Comparison of ENCODE assay signal across 10 mouse cellular contexts in the genomic region with DNA sequence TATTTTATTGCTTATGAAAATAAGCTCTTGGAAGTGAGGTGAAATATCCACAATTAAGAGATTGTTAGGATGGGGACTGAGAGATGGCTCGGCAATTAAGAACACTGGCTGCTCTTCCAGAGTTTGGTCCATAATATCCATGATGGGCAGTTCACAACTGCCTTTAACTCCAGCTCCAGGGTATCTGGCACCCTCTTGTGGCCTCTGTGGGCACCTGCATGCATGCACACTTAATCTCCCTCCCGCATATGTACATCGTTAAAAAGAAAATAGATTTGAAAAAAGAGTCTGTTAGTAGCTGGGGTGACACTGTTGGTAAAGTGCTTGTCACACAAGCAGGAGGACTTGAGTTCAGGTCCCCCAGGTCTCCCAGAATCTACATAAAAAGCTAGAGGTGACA. TPM values are rescaled to one million over a fixed set of nuclear protein-coding genes. Genes with fewer than 3 reads are reported as not detected.
DNase-seq lines count a peak whose midpoint lies in the region; ATAC-seq and TF ChIP-seq lines count a peak whose summit lies in the region.
"Had no signal": no experiment of that assay in that cellular context is flagged by ENCODE, and none has a peak within 500 bp of the region (broad histone marks: within the 10 kb centered on the region; RNA-seq: fewer than 3 reads in every experiment).

No protein-coding gene starts in this region.

- DNase-seq in liver, adult 2 months (ENCODE audit: extremely low read depth, low read depth, low spot score): peak; percentile 25
- peak; percentile 60 for DNase-seq in embryo, embryonic 10 days (ENCODE audit: low spot score)
- DNase-seq in left cerebral cortex, adult 11 months (ENCODE audit: low spot score): peak; percentile 10
- peak; percentile 75 for DNase-seq in midbrain, embryonic 14.5 days
- peak; percentile 34 for DNase-seq in thymus, adult 2 months

- H3K36me3 ChIP-seq in liver, adult 2 months (ENCODE audit: control insufficient read depth, insufficient read depth, low read length): no peaks in the 10 kb centered on the region
- no peaks in the 10 kb centered on the region for H3K36me3 ChIP-seq in liver, embryonic 12.5 days
- no peaks in the 10 kb centered on the region for H3K36me3 ChIP-seq in midbrain, embryonic 14.5 days (ENCODE audit: control insufficient read depth, insufficient read depth, low read length)
- no peaks in the 10 kb centered on the region for H3K36me3 ChIP-seq in thymus, adult 2 months (ENCODE audit: control insufficient read depth, insufficient read depth, low read length)
- H3K36me3 ChIP-seq: neural tube, embryonic 12.5 days had no signal

- no peak overlapping the region for H3K4me3 ChIP-seq in liver, adult 2 months (ENCODE audit: insufficient read depth, low read depth, low read length)
- no peak overlapping the region for H3K4me3 ChIP-seq in liver, embryonic 12.5 days
- no peak overlapping the region for H3K4me3 ChIP-seq in midbrain, embryonic 14.5 days (replicated peaks; ENCODE audit: low read depth, low read length)
- H3K4me3 ChIP-seq in thymus, adult 2 months (ENCODE audit: control insufficient read depth, insufficient read depth, low read length): no peak overlapping the region
- H3K4me3 ChIP-seq: erythroblast, embryonic 14.5 days; neural tube, embryonic 12.5 days had no signal

- no peaks in the 10 kb centered on the region for H3K9me3 ChIP-seq in liver, embryonic 12.5 days (replicated peaks)
- no peaks in the 10 kb centered on the region for H3K9me3 ChIP-seq in midbrain, embryonic 14.5 days (ENCODE audit: control insufficient read depth, low read length)
- H3K9me3 ChIP-seq: neural tube, embryonic 12.5 days had no signal

- H3K79me2 ChIP-seq in liver, adult 2 months (ENCODE audit: control insufficient read depth, insufficient read depth, low read length): no peaks in the 10 kb centered on the region

- H3K4me1 ChIP-seq in liver, adult 2 months (ENCODE audit: control insufficient read depth, insufficient read depth, low read length): no peaks in the 10 kb centered on the region
- no peaks in the 10 kb centered on the region for H3K4me1 ChIP-seq in liver, embryonic 12.5 days
- H3K4me1 ChIP-seq in midbrain, embryonic 14.5 days (ENCODE audit: control insufficient read depth, insufficient read depth, low read length): no peaks in the 10 kb centered on the region
- no peaks in the 10 kb centered on the region for H3K4me1 ChIP-seq in thymus, adult 2 months (replicated peaks; ENCODE audit: control insufficient read depth, insufficient read depth, low read length)
- H3K4me1 ChIP-seq: neural tube, embryonic 12.5 days had no signal

- no peak for TF ChIP-seq POLR2A in liver, adult 2 months (IDR thresholded peaks at IDR 0.05; ENCODE audit: extremely low read depth, insufficient read depth, low read length)
- TF ChIP-seq POLR2A in thymus, adult 2 months (IDR thresholded peaks at IDR 0.05; ENCODE audit: control insufficient read depth, extremely low read depth, insufficient read depth, low read length, poor library complexity): no peak

- H3K27ac ChIP-seq in liver, adult 2 months (replicated peaks; ENCODE audit: insufficient read depth, low read depth, low read length): no peak overlapping the region
- no peak overlapping the region for H3K27ac ChIP-seq in liver, embryonic 12.5 days
- no peak overlapping the region for H3K27ac ChIP-seq in midbrain, embryonic 14.5 days (replicated peaks; ENCODE audit: low read depth, low read length)
- H3K27ac ChIP-seq in thymus, adult 2 months (ENCODE audit: control insufficient read depth, insufficient read depth, low read length): no peak overlapping the region
- H3K27ac ChIP-seq: neural tube, embryonic 12.5 days had no signal

- H3K4me2 ChIP-seq in liver, embryonic 12.5 days: no peak overlapping the region
- H3K4me2 ChIP-seq in midbrain, embryonic 14.5 days (ENCODE audit: low read length): no peak overlapping the region
- H3K4me2 ChIP-seq: neural tube, embryonic 12.5 days had no signal

- no peaks in the 10 kb centered on the region for H3K27me3 ChIP-seq in liver, adult 2 months (ENCODE audit: control insufficient read depth, insufficient read depth, low read length)
- no peaks in the 10 kb centered on the region for H3K27me3 ChIP-seq in liver, embryonic 12.5 days (replicated peaks)
- no peaks in the 10 kb centered on the region for H3K27me3 ChIP-seq in midbrain, embryonic 14.5 days (ENCODE audit: control insufficient read depth, insufficient read depth, low read length)
- no peaks in the 10 kb centered on the region for H3K27me3 ChIP-seq in thymus, adult 2 months (ENCODE audit: control insufficient read depth, insufficient read depth, low read length)
- H3K27me3 ChIP-seq: neural tube, embryonic 12.5 days had no signal

- ATAC-seq in liver, embryonic 12.5 days: no peak
- ATAC-seq in activated CD4-positive, CD25-positive, alpha-beta regulatory T cell, adult 4 months: peak; percentile 54
- peak; percentile 89; a peak in 3 of 4 replicates for ATAC-seq in hematopoietic stem cell, adult 5-6 weeks (replicated peaks in 1 of 2; ENCODE audit: insufficient read depth in 1 of 2, low FRiP score in 2 of 2, low TSS enrichment in 1 of 2, low read depth in 1 of 2, poor library complexity in 2 of 2, severe bottlenecking in 2 of 2)
- no peak; the same call in 1 of the 2 replicates for ATAC-seq in midbrain, embryonic 14.5 days (ENCODE audit: low FRiP score, low TSS enrichment)

- peak; percentile 84 for TF ChIP-seq CTCF in liver, adult 2 months (IDR thresholded peaks at IDR 0.05; ENCODE audit: low read depth, low read length)
- no peak for TF ChIP-seq CTCF in thymus, adult 2 months (IDR thresholded peaks at IDR 0.05; ENCODE audit: borderline replicate concordance, control insufficient read depth, extremely low read depth, insufficient read depth, low read length, poor library complexity)

- WGBS in liver, adult 2 months: 3% methylated on average over 3 of the region's 3 CpGs
- WGBS in liver, embryonic 12.5 days (ENCODE audit: insufficient replicate concordance): 22% methylated on average over 3 of the region's 3 CpGs
- 31% methylated on average over 3 of the region's 3 CpGs for WGBS in midbrain, embryonic 14.5 days
- WGBS in thymus, adult 2 months: 6% methylated on average over 3 of the region's 3 CpGs

- no peak overlapping the region for H3K9ac ChIP-seq in liver, adult 2 months (ENCODE audit: low read depth, low read length)
- no peak overlapping the region for H3K9ac ChIP-seq in liver, embryonic 12.5 days
- no peak overlapping the region for H3K9ac ChIP-seq in midbrain, embryonic 14.5 days (replicated peaks; ENCODE audit: low read length)
- H3K9ac ChIP-seq: neural tube, embryonic 12.5 days had no signal

RNA-seq across cellular contexts. Expression of a gene that starts 45.8 kb away (rescaled TPM):
- total RNA-seq in liver, adult 2 months (2014; rRNA removed): 3.8 and 4.7 TPM in 2 replicates
- 5.5 and 6.3 TPM in 2 replicates for polyA plus RNA-seq in liver, adult 2 months (2012; rRNA removed)
- polyA plus RNA-seq in liver, embryonic 12.5 days (2016; fragmentation: Nextera tagmentation; extraction: Ambion mirVana): 8.8 and 9.8 TPM in 2 replicates
- 10 to 100 TPM; 14.5 to 15.1 TPM for polyA plus RNA-seq in activated CD4-positive, CD25-positive, alpha-beta regulatory T cell, adult 4 months (2017; shearing (Covaris generic))
- 12.4 and 20.2 TPM in 2 replicates for total RNA-seq in hematopoietic stem cell, adult 5-6 weeks (2017)
- 22.1 and 31.6 TPM in 2 replicates for polyA plus RNA-seq in midbrain, embryonic 14.5 days (2014; fragmentation: Nextera tagmentation; extraction: Ambion mirVana)
- 13.3 and 17.7 TPM in 2 replicates for polyA plus RNA-seq in thymus, adult 2 months (2012; rRNA removed)
- polyA plus RNA-seq: erythroblast, embryonic 14.5 days had no signal

RNA-seq across cellular contexts. Expression of a gene that starts 54.4 kb away (rescaled TPM):
- total RNA-seq in liver, adult 2 months (2014; rRNA removed): 0.37 TPM in 1 of 2 replicates, not detected in the other
- polyA plus RNA-seq in liver, adult 2 months (2012; rRNA removed): not detected in 2 replicates
- polyA plus RNA-seq in liver, embryonic 12.5 days (2016; fragmentation: Nextera tagmentation; extraction: Ambion mirVana): 0.41 and 0.47 TPM in 2 replicates
- not detected for polyA plus RNA-seq in activated CD4-positive, CD25-positive, alpha-beta regulatory T cell, adult 4 months (2017; shearing (Covaris generic))
- total RNA-seq in hematopoietic stem cell, adult 5-6 weeks (2017): not detected in 2 replicates
- not detected in 2 replicates for polyA plus RNA-seq in midbrain, embryonic 14.5 days (2014; fragmentation: Nextera tagmentation; extraction: Ambion mirVana)
- 0.56 and 6.2 TPM in 2 replicates for polyA plus RNA-seq in thymus, adult 2 months (2012; rRNA removed)
- polyA plus RNA-seq: erythroblast, embryonic 14.5 days had no signal

Comparison
In these comparisons a context has a peak if more than half of its experiments do, and no peak if none do; other contexts are left out.
1. DNase-seq: peak in every context shown above with its lines; median percentile 75 in midbrain, embryonic 14.5 days; 60 in embryo, embryonic 10 days; 34 in thymus, adult 2 months; 25 in liver, adult 2 months; 10 in left cerebral cortex, adult 11 months.
2. ATAC-seq: peak in activated CD4-positive, CD25-positive, alpha-beta regulatory T cell, adult 4 months (single experiment) and hematopoietic stem cell, adult 5-6 weeks (2 of 2); none in liver, embryonic 12.5 days (single experiment) and midbrain, embryonic 14.5 days (single experiment).